Mouse (Mus musculus): ENCODE data around the gene Gm20715. TPM values are rescaled to one million over a fixed set of nuclear protein-coding genes. Genes with fewer than 3 reads are reported as not detected.
A peak's percentile ranks its signal among the peaks of the same experiment; 100 is the strongest.

Gene Gm20715
- polyA plus RNA-seq (2015; fragmentation: Nextera tagmentation; extraction: Ambion mirVana), result not detected in 2 replicates

- TF ChIP-seq CTCF (IDR thresholded peaks at IDR 0.05; ENCODE audit: low read depth) (peak; percentile 28; the same call in 1 of the 2 replicates), EP300 (IDR thresholded peaks at IDR 0.05; ENCODE audit: low read depth) (no peak)
- Histone ChIP-seq H3K4me2 (ENCODE audit: low read depth, low read length) (no peak within 1 kb of the TSS), H3K9ac (replicated peaks) (no peak within 1 kb of the TSS), H3K9me3 (ENCODE audit: low read length) (no peaks in the 10 kb centered on the region), H3K4me1 (ENCODE audit: insufficient read depth) (no peaks in the 10 kb centered on the region), H3K36me3 (replicated peaks; ENCODE audit: insufficient read depth, low read length) (no peaks in the 10 kb centered on the region), H3K27ac (ENCODE audit: low read depth) (no peak within 1 kb of the TSS), H3K4me3 (ENCODE audit: low read depth, low read length) (no peak within 1 kb of the TSS), H3K27me3 (ENCODE audit: insufficient read depth, low read length) (no peaks in the 10 kb centered on the region)
- ATAC-seq (peak; percentile 100), DNase-seq (peak; percentile 92)
- 2% methylated on average over 17 of the region's 17 CpGs for WGBS (ENCODE audit: insufficient replicate concordance)
Measured at GRCm38 (mm10) chr7:6410043-6410442, at the start of gene Gm20715. Gene Gm20715 (plus strand): TSS chr7:6410277.

GRCm38 (mm10) chr7:6360477-6361060 lies 49.5 kb upstream of the Gm20715 start:
- H3K9me3 ChIP-seq (ENCODE audit: low read length), result no peaks in the 10 kb centered on the region
- no peak overlapping the region for H3K9ac ChIP-seq (replicated peaks)
- peaks cover 11% of the 10 kb centered on the region; the same call in 1 of the 2 replicates for H3K4me1 ChIP-seq (ENCODE audit: insufficient read depth)
- H3K36me3 ChIP-seq (replicated peaks; ENCODE audit: insufficient read depth, low read length), result no peaks in the 10 kb centered on the region
- no peak for TF ChIP-seq CTCF (IDR thresholded peaks at IDR 0.05; ENCODE audit: low read depth)
- no peak overlapping the region for H3K4me3 ChIP-seq (ENCODE audit: low read depth, low read length)
- WGBS (ENCODE audit: insufficient replicate concordance), result 16% methylated on average over 9 of the region's 9 CpGs
- H3K4me2 ChIP-seq (ENCODE audit: low read depth, low read length), result no peak overlapping the region
- DNase-seq (peak; percentile 47), ATAC-seq (no peak)
- H3K27me3 ChIP-seq (ENCODE audit: insufficient read depth, low read length), result no peaks in the 10 kb centered on the region
- H3K27ac ChIP-seq (ENCODE audit: low read depth), result no peak overlapping the region

- Histone ChIP-seq H3K9ac (replicated peaks) (no peak overlapping the region), H3K4me2 (ENCODE audit: low read depth, low read length) (peak overlapping the region; percentile 77), H3K4me3 (ENCODE audit: low read depth, low read length) (peak overlapping the region; percentile 58), H3K27me3 (ENCODE audit: insufficient read depth, low read length) (no peaks in the 10 kb centered on the region), H3K36me3 (replicated peaks; ENCODE audit: insufficient read depth, low read length) (no peaks in the 10 kb centered on the region), H3K9me3 (ENCODE audit: low read length) (no peaks in the 10 kb centered on the region), H3K27ac (ENCODE audit: low read depth) (no peak overlapping the region), H3K4me1 (ENCODE audit: insufficient read depth) (peaks cover 13% of the 10 kb centered on the region)
- ATAC-seq (no peak), DNase-seq (no peak)
- WGBS (ENCODE audit: insufficient replicate concordance), result 24% methylated on average over 7 of the region's 7 CpGs
- TF ChIP-seq CTCF (IDR thresholded peaks at IDR 0.05; ENCODE audit: low read depth), result no peak
- no peak for TF ChIP-seq EP300 (IDR thresholded peaks at IDR 0.05; ENCODE audit: low read depth)
Measured at GRCm38 (mm10) chr7:6361756-6362155, 48.3 kb upstream of the Gm20715 start.

- peak overlapping the region; percentile 49; the same call in 1 of the 2 replicates for H3K9ac ChIP-seq (replicated peaks)
- DNase-seq, result peak; percentile 98
- H3K9me3 ChIP-seq (ENCODE audit: low read length), result no peaks in the 10 kb centered on the region
- peak overlapping the region; percentile 77 for H3K4me2 ChIP-seq (ENCODE audit: low read depth, low read length)
- peak; percentile 88 for ATAC-seq
- no peaks in the 10 kb centered on the region for H3K36me3 ChIP-seq (replicated peaks; ENCODE audit: insufficient read depth, low read length)
- H3K4me1 ChIP-seq (ENCODE audit: insufficient read depth), result peaks cover 15% of the 10 kb centered on the region
- peak overlapping the region; percentile 58 for H3K4me3 ChIP-seq (ENCODE audit: low read depth, low read length)
- TF ChIP-seq EP300 (IDR thresholded peaks at IDR 0.05; ENCODE audit: low read depth) (no peak), CTCF (IDR thresholded peaks at IDR 0.05; ENCODE audit: low read depth) (no peak)
- peak overlapping the region; percentile 44 for H3K27ac ChIP-seq (ENCODE audit: low read depth)
- WGBS (ENCODE audit: insufficient replicate concordance), result 2% methylated on average over 37 of the region's 38 CpGs
- no peaks in the 10 kb centered on the region for H3K27me3 ChIP-seq (ENCODE audit: insufficient read depth, low read length)
Measured at GRCm38 (mm10) chr7:6362268-6363046, 47.6 kb upstream of the Gm20715 start.

GRCm38 (mm10) chr7:6363047-6363488 lies 47.0 kb upstream of the Gm20715 start, which contains the start of gene Zfp78:
Gene Zfp78 (plus strand): TSS chr7:6363280.
- no peaks in the 10 kb centered on the region for H3K9me3 ChIP-seq (ENCODE audit: low read length)
- under 1% methylated on average over 23 of the region's 23 CpGs for WGBS (ENCODE audit: insufficient replicate concordance)
- TF ChIP-seq EP300 (IDR thresholded peaks at IDR 0.05; ENCODE audit: low read depth), result no peak
- peak; percentile 38 for TF ChIP-seq CTCF (IDR thresholded peaks at IDR 0.05; ENCODE audit: low read depth)
- H3K36me3 ChIP-seq (replicated peaks; ENCODE audit: insufficient read depth, low read length), result no peaks in the 10 kb centered on the region
- peak; percentile 66 for ATAC-seq
- H3K27ac ChIP-seq (ENCODE audit: low read depth), result peak within 1 kb of the TSS; percentile 44
- H3K27me3 ChIP-seq (ENCODE audit: insufficient read depth, low read length), result no peaks in the 10 kb centered on the region
- no peak for DNase-seq
- peak within 1 kb of the TSS; percentile 77 for H3K4me2 ChIP-seq (ENCODE audit: low read depth, low read length)
- H3K4me3 ChIP-seq (ENCODE audit: low read depth, low read length), result peak within 1 kb of the TSS; percentile 58
- peaks cover 15% of the 10 kb centered on the region for H3K4me1 ChIP-seq (ENCODE audit: insufficient read depth)
- H3K9ac ChIP-seq (replicated peaks), result peak within 1 kb of the TSS; percentile 57

- ATAC-seq (no peak), DNase-seq (no peak)
- H3K27ac ChIP-seq (ENCODE audit: low read depth), result no peak overlapping the region
- peaks cover 15% of the 10 kb centered on the region for H3K4me1 ChIP-seq (ENCODE audit: insufficient read depth)
- no peak overlapping the region for H3K4me2 ChIP-seq (ENCODE audit: low read depth, low read length)
- H3K36me3 ChIP-seq (replicated peaks; ENCODE audit: insufficient read depth, low read length), result no peaks in the 10 kb centered on the region
- H3K4me3 ChIP-seq (ENCODE audit: low read depth, low read length), result no peak overlapping the region
- H3K27me3 ChIP-seq (ENCODE audit: insufficient read depth, low read length), result no peaks in the 10 kb centered on the region
- no peak overlapping the region for H3K9ac ChIP-seq (replicated peaks)
- WGBS (ENCODE audit: insufficient replicate concordance), result 67% methylated on average over 1 of the region's 1 CpGs
- no peaks in the 10 kb centered on the region for H3K9me3 ChIP-seq (ENCODE audit: low read length)
- TF ChIP-seq EP300 (IDR thresholded peaks at IDR 0.05; ENCODE audit: low read depth) (no peak), CTCF (IDR thresholded peaks at IDR 0.05; ENCODE audit: low read depth) (no peak)
Measured at GRCm38 (mm10) chr7:6364761-6365160, 45.3 kb upstream of the Gm20715 start.
